Mouse (Mus musculus) forebrain, embryonic 15.5 days (tissue): ENCODE data around the gene Mylpf. TPM values are rescaled to one million over a fixed set of nuclear protein-coding genes. Genes with fewer than 3 reads are reported as not detected.
"Not testable (repeated sequence)": the region's sequence is repeated elsewhere in the genome, so short reads cannot be mapped to it uniquely, and the experiment has no call there.

Source experiments
- ATAC-seq: fragments of 200-750 bp; cut with Nextera tagmentation; replicated peaks from 2 replicates; pipeline ENCODE4 v1.8.0; 2017; ENCODE audit warnings: mild to moderate bottlenecking, moderate TSS enrichment, moderate library complexity
- H3K27ac ChIP-seq: fragments of 300-500 bp; sonication (generic); replicated peaks from 2 replicates; pipeline ENCODE4 v1.5.1; 2015; ENCODE audit warnings: mild to moderate bottlenecking, inconsistent platforms
- H3K27me3 ChIP-seq: fragments of 300-500 bp; sonication (generic); 2 replicates; pipeline ENCODE4 v1.6.1; 2015; ENCODE audit warnings: inconsistent platforms
- H3K36me3 ChIP-seq: fragments of 300-500 bp; sonication (generic); 2 replicates; pipeline ENCODE4 v1.6.1; 2015; ENCODE audit warnings: mild to moderate bottlenecking, inconsistent platforms
- H3K4me1 ChIP-seq: fragments of 300-500 bp; sonication (generic); 2 replicates; pipeline ENCODE4 v1.6.1; 2015; ENCODE audit warnings: inconsistent platforms
- H3K4me2 ChIP-seq: fragments of 300-500 bp; sonication (generic); replicated peaks from 2 replicates; pipeline ENCODE4 v1.6.1; 2015; ENCODE audit warnings: mild to moderate bottlenecking, inconsistent platforms
- H3K4me3 ChIP-seq: fragments of 300-500 bp; sonication (generic); 2 replicates; pipeline ENCODE4 v1.5.1; 2015; ENCODE audit warnings: mild to moderate bottlenecking, inconsistent platforms
- H3K9ac ChIP-seq: fragments of 300-500 bp; sonication (generic); replicated peaks from 2 replicates; pipeline ENCODE4 v1.6.1; 2015; ENCODE audit warnings: mild to moderate bottlenecking, inconsistent platforms
- H3K9me3 ChIP-seq: fragments of 300-500 bp; sonication (generic); 2 replicates; pipeline ENCODE4 v1.6.1; 2016; ENCODE audit warnings: inconsistent platforms
- WGBS: fragments of 180-500 bp; shearing (Covaris S2); methylation state at CpG from one replicate; pipeline ENCODE4 v1.1.7; 2015; ENCODE audit warnings: mixed read lengths; 5-methylcytosine and 5-hydroxymethylcytosine counted together
- polyA plus RNA-seq: library from polyadenylated mRNA; unstranded; fragments of >200 nt; fragmentation: Nextera tagmentation; extraction: Ambion mirVana; gene quantifications from 2 replicates; pipeline ENCODE4 v1.2.1, GENCODE M21; 2015

The Mylpf gene
- polyA plus RNA-seq, 1 experiment from 2014 or later: 6.3 TPM

- Histone ChIP-seq H3K4me3 (peak overlapping the region; percentile 69), H3K27me3 (no peaks in the 10 kb centered on the region), H3K36me3 (peaks cover 42% of the 10 kb centered on the region), H3K9ac (peak overlapping the region; percentile 92), H3K4me2 (peak overlapping the region; percentile 62), H3K9me3 (no peaks in the 10 kb centered on the region), H3K27ac (peak overlapping the region; percentile 100), H3K4me1 (peaks cover 47% of the 10 kb centered on the region)
- 0% methylated on average over 27 of the region's 27 CpGs for WGBS
- no peak; the same call in 1 of the 2 replicates for ATAC-seq
These were observed 24.7 kb downstream of the Mylpf start for GRCm38 (mm10) chr7:127233368-127233749.

- H3K9ac ChIP-seq: peak overlapping the region; percentile 92
- 4% methylated on average over 9 of the region's 9 CpGs for WGBS
- peak overlapping the region; percentile 69 for H3K4me3 ChIP-seq
- H3K27ac ChIP-seq: peak overlapping the region; percentile 100
- peak overlapping the region; percentile 62 for H3K4me2 ChIP-seq
- peaks cover 46% of the 10 kb centered on the region for H3K36me3 ChIP-seq
- H3K4me1 ChIP-seq: peaks cover 47% of the 10 kb centered on the region
- no peaks in the 10 kb centered on the region for H3K27me3 ChIP-seq
- no peak for ATAC-seq
- no peaks in the 10 kb centered on the region for H3K9me3 ChIP-seq
These were observed 25.1 kb downstream of the Mylpf start for GRCm38 (mm10) chr7:127233765-127234164.

GRCm38 (mm10) chr7:127234777-127235176 lies 26.1 kb downstream of the Mylpf start:
- WGBS: 72% methylated on average over 2 of the region's 2 CpGs
- Histone ChIP-seq H3K4me3 (peak overlapping the region; percentile 69), H3K36me3 (peaks cover 54% of the 10 kb centered on the region), H3K4me1 (peaks cover 41% of the 10 kb centered on the region), H3K27ac (no peak overlapping the region), H3K27me3 (no peaks in the 10 kb centered on the region), H3K4me2 (peak overlapping the region; percentile 62), H3K9me3 (no peaks in the 10 kb centered on the region), H3K9ac (no peak overlapping the region)
- no peak for ATAC-seq

DNA sequence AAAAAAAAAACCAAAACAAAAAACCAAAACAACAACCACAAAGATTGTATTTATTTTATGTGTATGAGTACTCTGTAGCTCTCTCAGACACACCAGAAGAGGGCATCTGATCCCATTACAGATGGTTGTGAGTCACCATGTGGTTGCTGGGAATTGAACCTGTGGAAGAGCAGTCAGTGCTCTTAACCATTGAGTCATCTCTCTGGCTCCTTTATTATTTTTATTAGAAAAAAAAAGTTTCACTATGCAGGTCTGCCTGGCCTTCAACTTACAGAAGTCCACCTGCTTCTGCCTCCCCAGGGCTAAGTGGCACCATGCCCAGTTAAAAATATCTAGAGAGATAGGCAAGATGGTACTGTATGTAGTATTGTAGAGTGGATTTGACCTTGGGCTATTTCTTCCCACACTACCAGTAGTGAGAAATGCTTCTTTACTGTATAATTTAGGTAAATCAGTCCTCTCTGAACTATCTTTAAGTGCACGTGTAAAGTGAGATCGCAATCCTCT lies 34.7 kb downstream of the Mylpf start:
- no peaks in the 10 kb centered on the region for H3K27me3 ChIP-seq
- peak overlapping the region; percentile 95 for H3K9ac ChIP-seq
- WGBS: 36% methylated on average over 2 of the region's 2 CpGs
- H3K9me3 ChIP-seq: no peaks in the 10 kb centered on the region
- ATAC-seq: no peak
- peaks cover 17% of the 10 kb centered on the region for H3K36me3 ChIP-seq
- peak overlapping the region; percentile 91 for H3K27ac ChIP-seq
- peaks cover 29% of the 10 kb centered on the region for H3K4me1 ChIP-seq
- H3K4me3 ChIP-seq: peak overlapping the region; percentile 85
- H3K4me2 ChIP-seq: peak overlapping the region; percentile 81

DNA sequence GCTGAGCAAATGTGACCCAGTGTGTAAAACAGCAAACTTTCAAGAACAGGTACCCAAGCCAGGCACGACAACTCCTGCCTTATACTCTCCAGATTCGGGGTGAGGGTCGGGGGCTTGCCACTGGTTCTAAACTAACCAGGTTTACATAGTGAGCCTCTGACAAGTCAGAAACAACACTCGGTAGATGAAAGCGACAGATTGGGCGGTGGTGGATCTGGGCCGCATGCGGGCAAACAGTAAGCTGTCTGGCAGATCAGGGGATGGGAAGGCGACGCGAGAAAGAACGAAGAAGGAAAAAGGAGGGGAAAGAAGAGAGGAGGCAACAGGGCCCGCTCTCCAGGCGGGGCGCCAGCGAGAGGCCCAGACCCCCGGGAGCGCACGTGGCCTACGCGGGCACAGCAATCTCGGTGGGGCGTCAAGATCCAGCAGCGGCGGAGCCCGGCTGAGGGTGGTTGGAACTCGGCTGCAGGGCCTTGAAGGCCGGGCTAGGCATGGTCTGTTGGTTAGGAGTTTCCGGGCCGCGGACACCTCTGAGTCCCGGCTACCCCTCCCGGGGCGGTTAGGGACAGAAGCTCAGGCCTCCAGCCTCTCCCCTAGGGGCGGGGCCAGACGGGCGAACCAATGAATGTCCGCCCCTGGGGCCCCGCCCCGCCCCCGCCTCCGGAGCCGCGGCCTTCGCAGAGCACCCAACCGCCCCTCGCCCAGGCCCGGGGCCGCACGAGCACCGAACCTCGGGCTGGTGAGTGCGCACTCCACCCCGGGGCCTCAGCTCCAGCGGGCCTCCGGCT lies 35.4 kb downstream of the Mylpf start, which contains the start of gene Zfp771:
Gene Zfp771, plus strand, starts transcription at position 405 of the 788 bp plus-strand sequence.
- Histone ChIP-seq H3K4me2 (peak within 1 kb of the TSS; percentile 81), H3K36me3 (peaks cover 11% of the 10 kb centered on the region), H3K9ac (peak within 1 kb of the TSS; percentile 95), H3K4me3 (peak within 1 kb of the TSS; percentile 85), H3K4me1 (peaks cover 29% of the 10 kb centered on the region), H3K9me3 (no peaks in the 10 kb centered on the region), H3K27me3 (no peaks in the 10 kb centered on the region), H3K27ac (peak within 1 kb of the TSS; percentile 91)
- ATAC-seq: peak; percentile 97
- under 1% methylated on average over 54 of the region's 56 CpGs for WGBS

GRCm38 (mm10) chr7:127244658-127245510 lies 36.2 kb downstream of the Mylpf start:
- 13% methylated on average over 27 of the region's 33 CpGs for WGBS
- Histone ChIP-seq H3K27me3 (no peaks in the 10 kb centered on the region), H3K27ac (peak overlapping the region; percentile 91), H3K4me1 (peaks cover 29% of the 10 kb centered on the region), H3K9me3 (no peaks in the 10 kb centered on the region), H3K9ac (peak overlapping the region; percentile 95), H3K4me3 (peak overlapping the region; percentile 85), H3K4me2 (peak overlapping the region; percentile 81), H3K36me3 (peaks cover 9% of the 10 kb centered on the region)
- ATAC-seq: peak; percentile 77

GRCm38 (mm10) chr7:127250511-127250910 lies 41.8 kb downstream of the Mylpf start:
- not testable (repeated sequence) for H3K4me2 ChIP-seq, H3K4me3 ChIP-seq, H3K9ac ChIP-seq, H3K36me3 ChIP-seq, H3K9me3 ChIP-seq, ATAC-seq, H3K27me3 ChIP-seq, H3K27ac ChIP-seq
- 90% methylated on average over 8 of the region's 8 CpGs for WGBS
- H3K4me1 ChIP-seq: peaks cover 30% of the 10 kb centered on the region

- H3K4me3 ChIP-seq: no peak overlapping the region
- H3K9me3 ChIP-seq: no peaks in the 10 kb centered on the region
- H3K36me3 ChIP-seq: peaks cover 8% of the 10 kb centered on the region
- 86% methylated on average over 2 of the region's 2 CpGs for WGBS
- H3K9ac ChIP-seq: no peak overlapping the region
- no peaks in the 10 kb centered on the region for H3K27me3 ChIP-seq
- ATAC-seq: no peak
- H3K4me1 ChIP-seq: peaks cover 15% of the 10 kb centered on the region
- H3K27ac ChIP-seq: no peak overlapping the region
- no peak overlapping the region for H3K4me2 ChIP-seq
These were observed 43.7 kb downstream of the Mylpf start for GRCm38 (mm10) chr7:127252414-127252813.

DNA sequence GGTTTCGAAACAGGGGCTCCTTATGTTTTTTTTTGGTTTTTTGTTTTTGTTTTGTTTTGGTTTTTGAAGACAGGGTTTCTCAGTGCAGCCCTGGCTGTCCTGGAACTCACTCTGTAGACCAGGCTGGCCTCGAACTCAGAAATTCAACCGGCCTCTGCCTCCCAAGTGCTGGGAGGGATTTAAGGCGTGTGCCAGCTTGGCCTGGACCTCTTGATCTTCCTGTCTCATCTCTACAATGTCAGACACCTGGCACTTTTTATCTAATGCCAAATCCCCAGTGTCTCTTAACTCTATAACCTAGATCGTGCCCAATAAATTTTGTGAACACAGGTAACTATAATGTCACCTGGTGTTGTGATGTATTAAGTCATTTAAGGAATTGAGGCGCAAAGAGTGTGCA lies 44.7 kb downstream of the Mylpf start:
- no peaks in the 10 kb centered on the region for H3K9me3 ChIP-seq
- H3K27me3 ChIP-seq: no peaks in the 10 kb centered on the region
- H3K4me1 ChIP-seq: peaks cover 15% of the 10 kb centered on the region
- H3K4me2 ChIP-seq: peak overlapping the region; percentile 84
- H3K36me3 ChIP-seq: peaks cover 8% of the 10 kb centered on the region
- H3K9ac ChIP-seq: peak overlapping the region; percentile 68
- peak overlapping the region; percentile 91 for H3K27ac ChIP-seq
- 80% methylated on average over 6 of the region's 6 CpGs for WGBS
- ATAC-seq: no peak
- H3K4me3 ChIP-seq: peak overlapping the region; percentile 60

DNA sequence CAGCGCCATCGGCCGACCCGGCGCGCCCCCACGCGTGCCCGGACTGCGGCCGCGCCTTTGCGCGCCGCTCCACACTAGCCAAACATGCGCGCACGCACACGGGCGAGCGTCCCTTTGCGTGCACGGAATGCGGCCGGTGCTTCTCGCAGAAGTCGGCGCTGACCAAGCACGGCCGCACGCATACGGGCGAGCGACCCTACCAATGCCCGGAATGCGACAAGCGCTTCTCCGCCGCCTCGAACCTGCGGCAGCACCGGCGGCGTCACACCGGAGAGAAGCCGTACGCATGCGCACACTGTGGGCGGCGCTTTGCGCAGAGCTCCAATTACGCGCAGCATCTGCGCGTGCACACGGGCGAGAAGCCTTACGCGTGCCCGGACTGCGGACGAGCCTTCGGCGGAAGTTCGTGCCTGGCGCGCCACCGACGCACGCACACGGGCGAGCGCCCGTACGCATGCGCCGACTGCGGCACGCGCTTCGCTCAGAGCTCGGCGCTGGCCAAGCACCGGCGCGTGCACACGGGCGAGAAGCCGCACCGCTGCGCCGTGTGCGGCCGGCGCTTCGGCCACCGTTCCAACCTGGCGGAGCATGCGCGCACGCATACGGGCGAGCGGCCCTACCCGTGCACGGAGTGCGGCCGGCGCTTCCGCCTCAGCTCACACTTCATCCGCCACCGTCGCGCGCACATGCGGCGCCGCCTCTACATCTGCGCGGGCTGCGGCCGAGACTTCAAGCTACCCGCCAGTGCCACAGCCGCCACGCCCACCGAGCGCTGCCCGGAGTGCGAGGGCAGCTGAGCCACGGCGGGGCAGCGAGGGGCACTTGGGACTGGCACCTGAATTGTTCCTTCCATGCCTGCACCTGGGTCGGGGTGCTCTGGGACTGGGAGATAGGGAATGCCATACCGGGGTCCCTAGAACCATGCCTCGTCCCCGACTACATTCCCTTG lies 45.4 kb downstream of the Mylpf start:
- H3K27me3 ChIP-seq: no peaks in the 10 kb centered on the region
- peaks cover 18% of the 10 kb centered on the region for H3K4me1 ChIP-seq
- H3K9me3 ChIP-seq: no peaks in the 10 kb centered on the region
- peaks cover 8% of the 10 kb centered on the region for H3K36me3 ChIP-seq
- under 1% methylated on average over 135 of the region's 136 CpGs for WGBS
- H3K9ac ChIP-seq: peak overlapping the region; percentile 71
- peak overlapping the region; percentile 84 for H3K4me2 ChIP-seq
- H3K4me3 ChIP-seq: peak overlapping the region; percentile 60
- peak overlapping the region; percentile 91 for H3K27ac ChIP-seq
- peak; percentile 94 for ATAC-seq

DNA sequence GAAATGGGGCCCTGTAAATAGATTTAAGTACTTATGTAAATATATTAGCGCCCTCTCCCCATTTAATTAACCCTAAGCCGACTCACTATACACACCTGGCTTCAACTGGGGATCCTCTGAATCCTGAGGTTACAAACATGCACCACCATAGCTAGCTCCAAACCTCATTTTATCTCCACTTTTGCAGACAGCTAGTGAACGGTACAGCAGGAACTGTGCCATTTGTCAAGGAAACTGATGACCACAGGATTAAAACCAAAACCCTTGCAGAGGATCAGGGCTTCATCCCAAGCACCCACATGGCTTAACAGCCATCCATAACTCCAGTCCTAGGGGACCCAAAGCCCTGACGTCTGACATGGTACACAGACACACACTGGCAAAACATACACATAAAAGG lies 46.3 kb downstream of the Mylpf start:
- H3K9me3 ChIP-seq: no peaks in the 10 kb centered on the region
- ATAC-seq: no peak
- H3K27ac ChIP-seq: peak overlapping the region; percentile 91
- H3K4me3 ChIP-seq: peak overlapping the region; percentile 60
- H3K36me3 ChIP-seq: peaks cover 4% of the 10 kb centered on the region; the same call in 1 of the 2 replicates
- 38% methylated on average over 4 of the region's 4 CpGs for WGBS
- H3K4me2 ChIP-seq: peak overlapping the region; percentile 84
- peaks cover 27% of the 10 kb centered on the region for H3K4me1 ChIP-seq
- peak overlapping the region; percentile 71 for H3K9ac ChIP-seq
- H3K27me3 ChIP-seq: no peaks in the 10 kb centered on the region
